Mouse (Mus musculus) limb, embryonic 12.5 days (tissue): Measurements from ENCODE around the gene Gcnt3. TPM values are rescaled to one million over a fixed set of nuclear protein-coding genes. Genes with fewer than 3 reads are reported as not detected.

Source experiments
- ATAC-seq: fragments of 200-750 bp; cut with Nextera tagmentation; 2 replicates; pipeline ENCODE4 v1.8.0; 2017; ENCODE audit warnings: low read depth, moderate TSS enrichment; ENCODE audit not compliant: insufficient number of reproducible peaks, insufficient read depth, low FRiP score, low TSS enrichment
- H3K27ac ChIP-seq: fragments of 300-500 bp; sonication (generic); 2 replicates; pipeline ENCODE4 v1.5.1; 2016; ENCODE audit warnings: mild to moderate bottlenecking, moderate library complexity
- H3K27me3 ChIP-seq: fragments of 300-500 bp; sonication (generic); 2 replicates; pipeline ENCODE4 v1.6.1; 2016; ENCODE audit warnings: mild to moderate bottlenecking, moderate library complexity
- H3K36me3 ChIP-seq: fragments of 300-500 bp; sonication (generic); 2 replicates; pipeline ENCODE4 v1.6.1; 2016; ENCODE audit warnings: mild to moderate bottlenecking, moderate library complexity
- H3K4me1 ChIP-seq: fragments of 300-500 bp; sonication (generic); replicated peaks from 2 replicates; pipeline ENCODE4 v1.6.1; 2016
- H3K4me2 ChIP-seq: fragments of 300-500 bp; sonication (generic); 2 replicates; pipeline ENCODE4 v1.6.1; 2016; ENCODE audit warnings: mild to moderate bottlenecking, moderate library complexity
- H3K4me3 ChIP-seq: fragments of 300-500 bp; sonication (generic); replicated peaks from 2 replicates; pipeline ENCODE4 v1.5.1; 2016; ENCODE audit warnings: mild to moderate bottlenecking
- H3K9ac ChIP-seq: fragments of 300-500 bp; sonication (generic); replicated peaks from 2 replicates; pipeline ENCODE4 v1.6.1; 2016; ENCODE audit warnings: mild to moderate bottlenecking, moderate library complexity
- H3K9me3 ChIP-seq: fragments of 300-500 bp; sonication (generic); 2 replicates; pipeline ENCODE4 v1.6.1; 2016; ENCODE audit warnings: mild to moderate bottlenecking, moderate library complexity
- WGBS: fragments of 180-500 bp; shearing (Covaris S2); methylation state at CpG from one replicate; pipeline ENCODE4 v1.1.7; 2016; 5-methylcytosine and 5-hydroxymethylcytosine counted together
- polyA plus RNA-seq: library from polyadenylated mRNA; unstranded; fragments of >200 nt; fragmentation: Nextera tagmentation; extraction: Ambion mirVana; gene quantifications from 2 replicates; pipeline ENCODE4 v1.2.1, GENCODE M21; 2016

Gcnt3 gene
- polyA plus RNA-seq, 1 experiment from 2014 or later, result not detected

GRCm38 (mm10) chr9:70021610-70022009 lies 16.3 kb downstream of the Gcnt3 start:
- no peak overlapping the region for H3K9ac ChIP-seq
- H3K27me3 ChIP-seq, result no peaks in the 10 kb centered on the region
- no peak for ATAC-seq
- H3K9me3 ChIP-seq, result no peaks in the 10 kb centered on the region
- H3K36me3 ChIP-seq, result peaks cover 43% of the 10 kb centered on the region; the same call in 1 of the 2 replicates
- no peak overlapping the region for H3K27ac ChIP-seq
- no peak overlapping the region for H3K4me2 ChIP-seq
- H3K4me1 ChIP-seq, result no peaks in the 10 kb centered on the region
- 79% methylated on average over 1 of the region's 1 CpGs for WGBS
- H3K4me3 ChIP-seq, result no peak overlapping the region

GRCm38 (mm10) chr9:70018879-70019278 lies 19.0 kb downstream of the Gcnt3 start:
- Histone ChIP-seq H3K4me1 (peaks cover under 1% of the 10 kb centered on the region), H3K27ac (no peak overlapping the region), H3K27me3 (no peaks in the 10 kb centered on the region), H3K9me3 (no peaks in the 10 kb centered on the region), H3K36me3 (peaks cover 51% of the 10 kb centered on the region; the same call in 1 of the 2 replicates), H3K4me2 (no peak overlapping the region), H3K9ac (no peak overlapping the region), H3K4me3 (no peak overlapping the region)
- no peak for ATAC-seq

- no peaks in the 10 kb centered on the region for H3K27me3 ChIP-seq
- H3K9me3 ChIP-seq, result no peaks in the 10 kb centered on the region
- peaks cover 8% of the 10 kb centered on the region for H3K4me1 ChIP-seq
- H3K4me3 ChIP-seq, result no peak overlapping the region
- no peak for ATAC-seq
- H3K9ac ChIP-seq, result no peak overlapping the region
- H3K27ac ChIP-seq, result no peak overlapping the region
- no peak overlapping the region for H3K4me2 ChIP-seq
- H3K36me3 ChIP-seq, result peaks cover 28% of the 10 kb centered on the region; the same call in 1 of the 2 replicates
- 94% methylated on average over 2 of the region's 2 CpGs for WGBS
These were observed 22.3 kb downstream of the Gcnt3 start for GRCm38 (mm10) chr9:70015632-70016031.

- peak; percentile 96 for ATAC-seq
- under 1% methylated on average over 57 of the region's 57 CpGs for WGBS
- H3K36me3 ChIP-seq, result peaks cover 42% of the 10 kb centered on the region
These were observed 25.4 kb downstream of the Gcnt3 start, which contains the start of gene Gtf2a2 for GRCm38 (mm10) chr9:70012408-70012901. Gene Gtf2a2 (plus strand): TSS chr9:70012550.

GRCm38 (mm10) chr9:70011537-70012407 lies 26.1 kb downstream of the Gcnt3 start:
- peaks cover 8% of the 10 kb centered on the region for H3K4me1 ChIP-seq
- WGBS, result 62% methylated on average over 14 of the region's 14 CpGs
- H3K36me3 ChIP-seq, result peaks cover 42% of the 10 kb centered on the region
- peak overlapping the region; percentile 96 for H3K27ac ChIP-seq
- no peaks in the 10 kb centered on the region for H3K27me3 ChIP-seq
- no peak overlapping the region for H3K9ac ChIP-seq
- 0 out of 2 replicates have a peak, but pooled peaks have one; percentile 12 for ATAC-seq
- peak overlapping the region; percentile 82 for H3K4me3 ChIP-seq
- H3K4me2 ChIP-seq, result peak overlapping the region; percentile 65
- H3K9me3 ChIP-seq, result no peaks in the 10 kb centered on the region

More at GRCm38 (mm10) chr9:70012408-70012901, 25.4 kb downstream of the Gcnt3 start, which contains the start of gene Gtf2a2:
- H3K27me3 ChIP-seq, result no peaks in the 10 kb centered on the region
- peak within 1 kb of the TSS; percentile 82 for H3K4me3 ChIP-seq
- H3K9me3 ChIP-seq, result no peaks in the 10 kb centered on the region
- H3K4me1 ChIP-seq, result peaks cover 8% of the 10 kb centered on the region
- peak within 1 kb of the TSS; percentile 96 for H3K27ac ChIP-seq
- H3K9ac ChIP-seq, result peak within 1 kb of the TSS; percentile 90
- H3K4me2 ChIP-seq, result peak within 1 kb of the TSS; percentile 65

- Histone ChIP-seq H3K36me3 (peaks cover 42% of the 10 kb centered on the region), H3K4me1 (peaks cover 8% of the 10 kb centered on the region), H3K27me3 (no peaks in the 10 kb centered on the region), H3K27ac (no peak overlapping the region), H3K4me2 (no peak overlapping the region), H3K9me3 (no peaks in the 10 kb centered on the region), H3K4me3 (no peak overlapping the region), H3K9ac (no peak overlapping the region)
- ATAC-seq, result no peak
- 95% methylated on average over 5 of the region's 5 CpGs for WGBS
These were observed 27.0 kb downstream of the Gcnt3 start for GRCm38 (mm10) chr9:70010781-70011473.

GRCm38 (mm10) chr9:70009754-70010304 lies 28.1 kb downstream of the Gcnt3 start:
- peaks cover 8% of the 10 kb centered on the region for H3K4me1 ChIP-seq
- no peak overlapping the region for H3K4me3 ChIP-seq
- H3K27ac ChIP-seq, result no peak overlapping the region
- 89% methylated on average over 8 of the region's 8 CpGs for WGBS
- H3K27me3 ChIP-seq, result no peaks in the 10 kb centered on the region
- ATAC-seq, result no peak
- H3K9me3 ChIP-seq, result no peaks in the 10 kb centered on the region
- no peak overlapping the region for H3K4me2 ChIP-seq
- peaks cover 49% of the 10 kb centered on the region for H3K36me3 ChIP-seq
- no peak overlapping the region for H3K9ac ChIP-seq

- Histone ChIP-seq H3K9me3 (no peaks in the 10 kb centered on the region), H3K27me3 (no peaks in the 10 kb centered on the region), H3K36me3 (peaks cover 68% of the 10 kb centered on the region), H3K27ac (no peak overlapping the region), H3K4me1 (no peaks in the 10 kb centered on the region), H3K4me3 (no peak overlapping the region), H3K4me2 (no peak overlapping the region), H3K9ac (no peak overlapping the region)
- WGBS, result 90% methylated on average over 14 of the region's 14 CpGs
- no peak for ATAC-seq
These were observed 30.2 kb downstream of the Gcnt3 start for GRCm38 (mm10) chr9:70007506-70008248.

- WGBS, result 97% methylated on average over 5 of the region's 5 CpGs
- Histone ChIP-seq H3K27ac (no peak overlapping the region), H3K27me3 (no peaks in the 10 kb centered on the region), H3K4me3 (no peak overlapping the region), H3K4me1 (no peaks in the 10 kb centered on the region), H3K4me2 (no peak overlapping the region), H3K9ac (no peak overlapping the region), H3K9me3 (no peaks in the 10 kb centered on the region), H3K36me3 (peaks cover 75% of the 10 kb centered on the region)
- no peak for ATAC-seq
These were observed 30.9 kb downstream of the Gcnt3 start for GRCm38 (mm10) chr9:70006984-70007383.

GRCm38 (mm10) chr9:70003516-70003915 lies 34.4 kb downstream of the Gcnt3 start:
- Histone ChIP-seq H3K4me1 (no peaks in the 10 kb centered on the region), H3K9me3 (no peaks in the 10 kb centered on the region), H3K36me3 (peaks cover 91% of the 10 kb centered on the region), H3K27ac (no peak overlapping the region), H3K27me3 (no peaks in the 10 kb centered on the region), H3K9ac (no peak overlapping the region), H3K4me3 (no peak overlapping the region), H3K4me2 (no peak overlapping the region)
- WGBS, result 90% methylated on average over 10 of the region's 10 CpGs
- no peak for ATAC-seq
